Mouse (Mus musculus): ENCODE measurements at regions not wholly inside any gene's neighbourhood (a gene's known extent, or its start where the extent isn't known, plus 50 kb on each side); places are given as distances from the start of the nearest gene placed in this dataset.

- Histone ChIP-seq H3K27ac (replicated peaks; ENCODE audit: low read depth, low read length) (no peak overlapping the region), H3K4me3 (ENCODE audit: insufficient read depth, low read depth, low read length) (no peak overlapping the region), H3K4me1 (ENCODE audit: control insufficient read depth, insufficient read depth, insufficient read length, low read length) (0 out of 2 replicates have a peak, but pooled peaks cover 2% of the 10 kb centered on the region)
Measured at GRCm38 (mm10) chr10:84166568-84166905, 273.9 kb downstream of the Nuak1 start.

- Histone ChIP-seq H3K4me1 (ENCODE audit: control insufficient read depth, insufficient read depth, insufficient read length, low read length) (peaks cover 10% of the 10 kb centered on the region), H3K4me3 (ENCODE audit: insufficient read depth, low read depth, low read length) (no peak overlapping the region), H3K27ac (replicated peaks; ENCODE audit: low read depth, low read length) (no peak overlapping the region)
Measured at GRCm38 (mm10) chr10:84172828-84173321, 267.5 kb downstream of the Nuak1 start.

- H3K4me1 ChIP-seq (ENCODE audit: control insufficient read depth, insufficient read depth, insufficient read length, low read length): no peaks in the 10 kb centered on the region
- H3K4me3 ChIP-seq (ENCODE audit: insufficient read depth, low read depth, low read length): no peak overlapping the region
- no peak overlapping the region for H3K27ac ChIP-seq (replicated peaks; ENCODE audit: low read depth, low read length)
Measured at GRCm38 (mm10) chr10:84183239-84183638, 257.2 kb downstream of the Nuak1 start.

- Histone ChIP-seq H3K27ac (replicated peaks; ENCODE audit: low read depth, low read length) (no peak overlapping the region), H3K4me3 (ENCODE audit: insufficient read depth, low read depth, low read length) (no peak overlapping the region), H3K4me1 (ENCODE audit: control insufficient read depth, insufficient read depth, insufficient read length, low read length) (no peaks in the 10 kb centered on the region)
Measured at GRCm38 (mm10) chr10:84186466-84186865, 253.9 kb downstream of the Nuak1 start.

- Histone ChIP-seq H3K4me1 (ENCODE audit: control insufficient read depth, insufficient read depth, insufficient read length, low read length) (no peaks in the 10 kb centered on the region), H3K4me3 (ENCODE audit: insufficient read depth, low read depth, low read length) (no peak overlapping the region), H3K27ac (replicated peaks; ENCODE audit: low read depth, low read length) (no peak overlapping the region)
Measured at GRCm38 (mm10) chr10:84199035-84199434, 241.4 kb downstream of the Nuak1 start.

- H3K27ac ChIP-seq (replicated peaks; ENCODE audit: low read depth, low read length): no peak overlapping the region
Measured at GRCm38 (mm10) chr10:84201785-84202184, 238.6 kb downstream of the Nuak1 start.

GRCm38 (mm10) chr10:84212096-84212785, 228.2 kb downstream of the Nuak1 start:
- no peak overlapping the region for H3K27ac ChIP-seq (replicated peaks; ENCODE audit: low read depth, low read length)
- H3K4me1 ChIP-seq (ENCODE audit: control insufficient read depth, insufficient read depth, insufficient read length, low read length): no peaks in the 10 kb centered on the region
- no peak overlapping the region for H3K4me3 ChIP-seq (ENCODE audit: insufficient read depth, low read depth, low read length)

More at GRCm38 (mm10) chr10:84201785-84202184, 238.6 kb downstream of the Nuak1 start:
- no peaks in the 10 kb centered on the region for H3K4me1 ChIP-seq (ENCODE audit: control insufficient read depth, insufficient read depth, insufficient read length, low read length)
- H3K4me3 ChIP-seq (ENCODE audit: insufficient read depth, low read depth, low read length): no peak overlapping the region

- H3K4me1 ChIP-seq (ENCODE audit: control insufficient read depth, insufficient read depth, insufficient read length, low read length): no peaks in the 10 kb centered on the region
- H3K27ac ChIP-seq (replicated peaks; ENCODE audit: low read depth, low read length): no peak overlapping the region
- H3K4me3 ChIP-seq (ENCODE audit: insufficient read depth, low read depth, low read length): no peak overlapping the region
Measured at GRCm38 (mm10) chr10:84214812-84215211, 225.6 kb downstream of the Nuak1 start.

- no peak overlapping the region for H3K27ac ChIP-seq (replicated peaks; ENCODE audit: low read depth, low read length)
- no peak overlapping the region for H3K4me3 ChIP-seq (ENCODE audit: insufficient read depth, low read depth, low read length)
- no peaks in the 10 kb centered on the region for H3K4me1 ChIP-seq (ENCODE audit: control insufficient read depth, insufficient read depth, insufficient read length, low read length)
Measured at GRCm38 (mm10) chr10:84229224-84229921, 211.0 kb downstream of the Nuak1 start.

- no peak overlapping the region for H3K27ac ChIP-seq (replicated peaks; ENCODE audit: low read depth, low read length)
- no peaks in the 10 kb centered on the region for H3K4me1 ChIP-seq (ENCODE audit: control insufficient read depth, insufficient read depth, insufficient read length, low read length)
- no peak overlapping the region for H3K4me3 ChIP-seq (ENCODE audit: insufficient read depth, low read depth, low read length)
Measured at GRCm38 (mm10) chr10:84230011-84230781, 210.2 kb downstream of the Nuak1 start.

GRCm38 (mm10) chr10:84235006-84235405, 205.4 kb downstream of the Nuak1 start:
- Histone ChIP-seq H3K4me1 (ENCODE audit: control insufficient read depth, insufficient read depth, insufficient read length, low read length) (no peaks in the 10 kb centered on the region), H3K4me3 (ENCODE audit: insufficient read depth, low read depth, low read length) (no peak overlapping the region), H3K27ac (replicated peaks; ENCODE audit: low read depth, low read length) (no peak overlapping the region)

GRCm38 (mm10) chr10:84236236-84236635, 204.2 kb downstream of the Nuak1 start:
- no peak overlapping the region for H3K4me3 ChIP-seq (ENCODE audit: insufficient read depth, low read depth, low read length)
- H3K27ac ChIP-seq (replicated peaks; ENCODE audit: low read depth, low read length): peak overlapping the region; percentile 81; the same call in 1 of the 2 replicates
- H3K4me1 ChIP-seq (ENCODE audit: control insufficient read depth, insufficient read depth, insufficient read length, low read length): no peaks in the 10 kb centered on the region

- Histone ChIP-seq H3K27ac (replicated peaks; ENCODE audit: low read depth, low read length) (no peak overlapping the region), H3K4me1 (ENCODE audit: control insufficient read depth, insufficient read depth, insufficient read length, low read length) (no peaks in the 10 kb centered on the region), H3K4me3 (ENCODE audit: insufficient read depth, low read depth, low read length) (no peak overlapping the region)
Measured at GRCm38 (mm10) chr10:84238279-84238963, 202.0 kb downstream of the Nuak1 start.

GRCm38 (mm10) chr10:84243283-84243682, 197.1 kb downstream of the Nuak1 start:
- H3K4me1 ChIP-seq (ENCODE audit: control insufficient read depth, insufficient read depth, insufficient read length, low read length): no peaks in the 10 kb centered on the region
- H3K4me3 ChIP-seq (ENCODE audit: insufficient read depth, low read depth, low read length): no peak overlapping the region
- no peak overlapping the region for H3K27ac ChIP-seq (replicated peaks; ENCODE audit: low read depth, low read length)

GRCm38 (mm10) chr10:84249346-84249745, 191.1 kb downstream of the Nuak1 start:
- no peaks in the 10 kb centered on the region for H3K4me1 ChIP-seq (ENCODE audit: control insufficient read depth, insufficient read depth, insufficient read length, low read length)
- H3K4me3 ChIP-seq (ENCODE audit: insufficient read depth, low read depth, low read length): no peak overlapping the region

More at GRCm38 (mm10) chr10:84249346-84249745, 191.1 kb downstream of the Nuak1 start:
- no peak overlapping the region for H3K27ac ChIP-seq (replicated peaks; ENCODE audit: low read depth, low read length)

All from brown adipose tissue, adult 24 weeks (tissue).